Mouse (Mus musculus): ENCODE data around the gene Kcnc3. TPM values are rescaled to one million over a fixed set of nuclear protein-coding genes. Genes with fewer than 3 reads are reported as not detected.

Gene Kcnc3
- polyA plus RNA-seq, 1 experiment = 0.02 TPM

DNA sequence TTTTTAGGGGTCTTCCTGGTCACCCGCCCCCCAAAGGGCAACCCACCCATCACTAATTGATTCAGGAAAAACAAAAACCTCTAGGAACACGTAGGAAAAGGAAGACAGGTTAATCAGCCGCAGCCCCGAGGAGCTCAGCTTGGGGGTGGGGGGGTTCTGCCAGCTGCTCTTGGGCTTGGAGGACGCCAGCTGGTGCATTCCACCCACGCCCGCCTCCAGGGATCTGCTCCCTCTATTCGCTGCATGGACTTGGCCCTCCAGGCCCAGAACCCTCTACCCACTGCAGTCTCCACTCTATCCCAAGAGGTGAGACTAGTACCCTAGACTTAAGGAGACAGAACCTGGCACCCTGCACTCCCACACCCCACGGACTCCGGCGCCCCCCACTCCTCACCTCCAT, 12.0 kb downstream of the Kcnc3 start:
- TF ChIP-seq GATA1 (IDR thresholded peaks at IDR 0.05; ENCODE audit: low read length) = no peak

DNA sequence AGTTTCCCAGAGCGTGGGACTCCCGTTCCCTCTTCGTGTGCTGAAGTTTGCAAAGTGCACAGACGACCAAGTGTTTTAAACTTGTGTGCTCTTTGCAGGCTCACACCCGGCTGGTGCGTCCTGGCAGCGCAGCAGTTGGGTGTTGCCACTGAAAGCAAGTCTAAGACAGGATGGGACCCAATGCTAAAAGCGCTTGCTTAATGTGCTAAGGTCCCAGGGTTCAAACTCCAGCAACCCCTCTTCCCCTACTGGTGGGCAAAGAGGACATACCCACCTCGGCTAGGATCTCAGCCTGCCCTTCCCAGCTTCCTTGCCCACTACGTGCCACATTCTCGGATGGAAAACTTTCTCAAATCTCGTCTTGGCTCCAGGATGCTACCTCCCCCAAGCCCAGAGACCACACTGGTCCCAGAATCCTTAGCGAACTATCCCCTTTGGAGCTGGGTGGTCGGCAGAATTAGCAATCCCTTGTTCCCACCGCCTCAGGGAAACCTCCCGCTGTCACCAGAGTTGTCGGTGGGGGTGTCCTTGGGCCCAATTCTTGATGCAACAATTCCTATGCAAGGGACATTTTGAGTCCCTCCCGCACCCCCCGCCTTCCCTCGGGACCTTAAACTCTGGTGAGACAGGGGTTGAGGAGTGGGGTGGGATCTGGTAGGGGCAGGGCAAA, 12.9 kb downstream of the Kcnc3 start:
- TF ChIP-seq GATA1 (IDR thresholded peaks at IDR 0.05; ENCODE audit: low read length) = no peak

DNA sequence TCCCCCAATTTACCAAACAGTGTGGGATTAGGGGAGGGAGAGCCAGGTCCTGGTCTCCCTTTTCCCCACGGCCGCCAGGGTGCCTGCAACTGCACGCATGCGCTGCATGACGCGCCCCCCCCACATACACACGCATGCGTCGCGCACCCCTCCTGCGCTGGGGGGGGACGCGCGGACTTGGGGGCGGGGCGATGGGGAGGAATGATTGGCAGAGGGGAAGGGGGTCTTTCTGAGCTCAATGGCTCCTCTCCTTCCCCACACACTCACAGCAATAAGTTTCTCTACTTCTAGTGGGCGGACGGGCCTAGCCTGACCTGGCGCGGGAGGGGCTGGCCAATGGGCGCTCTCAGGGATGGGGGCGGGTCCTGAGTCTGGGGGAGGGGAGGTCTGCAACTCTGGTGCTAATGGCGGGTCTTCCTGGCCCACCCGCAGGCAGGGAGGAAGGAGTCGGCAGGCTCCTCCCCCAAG, 13.7 kb downstream of the Kcnc3 start:
- no peak for TF ChIP-seq GATA1 (IDR thresholded peaks at IDR 0.05; ENCODE audit: low read length)

DNA sequence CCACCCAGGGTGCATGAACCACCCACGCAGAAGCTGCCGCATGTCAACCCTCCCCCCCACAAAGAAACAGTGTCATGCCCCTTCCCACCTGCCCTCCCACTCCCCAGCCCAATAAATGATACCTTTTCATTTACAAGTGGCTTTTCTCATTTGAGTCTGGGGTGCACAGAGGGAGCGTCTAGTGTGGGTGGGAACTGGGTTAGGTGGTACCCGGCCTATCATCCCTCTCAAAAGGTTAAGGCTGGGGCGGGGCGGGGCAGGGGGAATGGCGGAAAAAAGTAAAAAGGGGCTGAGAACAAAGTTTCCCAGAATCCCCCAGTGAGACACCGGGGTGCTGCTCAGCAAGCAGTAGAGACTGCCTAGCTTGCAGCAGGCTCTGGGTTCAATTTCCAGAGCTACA, 14.2 kb downstream of the Kcnc3 start:
- TF ChIP-seq GATA1 (IDR thresholded peaks at IDR 0.05; ENCODE audit: low read length) = no peak

DNA sequence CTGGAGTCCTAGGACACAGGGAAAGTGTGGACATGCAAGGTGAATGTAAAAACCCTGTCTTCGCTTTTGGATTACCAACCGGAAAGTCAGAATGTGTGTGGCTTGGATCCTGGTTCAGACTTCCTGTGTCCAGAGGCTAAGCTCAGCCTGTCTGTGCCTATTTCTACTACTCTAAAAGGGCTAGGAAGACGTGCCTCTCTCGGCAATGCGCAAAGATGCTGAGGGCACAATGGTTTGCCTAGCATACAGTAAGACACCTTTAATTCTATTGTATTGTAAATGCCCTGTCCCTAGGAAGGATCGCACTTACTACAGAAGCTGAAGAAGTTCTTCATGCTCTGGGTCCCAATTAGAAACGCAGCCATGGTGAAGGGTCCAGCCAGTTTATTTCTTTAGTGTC, 15.0 kb downstream of the Kcnc3 start:
- TF ChIP-seq GATA1 (IDR thresholded peaks at IDR 0.05; ENCODE audit: low read length) = no peak

DNA sequence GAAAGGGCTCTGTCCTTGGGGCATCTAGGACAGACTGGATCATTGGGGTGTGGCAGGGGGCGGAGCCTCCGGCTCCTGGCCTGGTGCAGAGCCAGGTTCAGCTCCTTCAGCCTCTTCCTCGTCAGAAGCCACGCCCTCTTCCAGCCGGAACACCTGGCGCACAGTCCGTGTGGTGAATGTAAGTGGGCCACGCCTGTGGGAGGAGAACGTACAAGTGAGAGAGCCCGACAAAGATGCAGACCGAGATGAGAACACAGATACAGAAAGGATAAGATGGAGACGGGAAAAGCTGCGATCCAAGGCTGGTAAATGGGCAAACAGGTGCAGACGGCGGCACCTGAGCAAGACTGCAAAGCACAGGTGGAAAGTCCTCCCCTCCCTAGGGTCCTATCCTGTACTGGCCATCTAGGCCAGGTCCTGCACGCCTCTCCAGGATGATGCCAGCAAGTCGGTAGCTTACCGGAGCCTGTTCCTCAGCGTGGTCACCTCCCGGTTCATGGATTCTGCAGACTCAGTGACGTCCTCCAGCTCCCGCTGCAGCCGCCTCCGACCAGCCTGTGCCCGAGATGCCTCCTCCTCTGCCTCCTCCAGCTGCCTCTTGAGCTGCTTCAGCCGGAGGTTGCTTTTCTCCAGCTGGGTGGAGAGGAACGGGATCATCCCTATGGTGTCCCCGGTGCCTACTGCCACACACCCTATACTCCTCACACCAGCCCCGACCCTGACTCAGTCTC, 15.9 kb downstream of the Kcnc3 start:
- TF ChIP-seq GATA1 (IDR thresholded peaks at IDR 0.05; ENCODE audit: low read length) = no peak

DNA sequence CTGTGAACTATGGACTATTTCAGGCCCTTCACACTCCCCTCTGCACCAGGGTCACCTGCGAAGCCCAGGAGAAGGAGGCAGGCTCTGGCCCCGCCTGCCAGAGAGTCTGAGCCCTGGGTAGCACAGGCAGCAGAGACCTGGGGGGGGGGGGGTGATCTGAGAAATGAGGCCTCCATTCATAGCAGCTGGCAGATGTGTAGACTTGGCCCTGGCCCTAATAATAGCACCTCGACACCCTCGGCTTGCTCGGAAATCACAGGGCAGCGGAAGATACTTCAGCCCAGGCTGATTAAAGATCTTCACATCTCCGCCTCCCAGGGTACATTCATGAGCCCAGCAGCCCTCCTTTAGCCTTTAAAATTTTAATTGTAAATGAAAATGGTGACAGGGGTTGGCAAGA, 21.7 kb downstream of the Kcnc3 start:
- no peak for TF ChIP-seq GATA1 (IDR thresholded peaks at IDR 0.05; ENCODE audit: low read length)

DNA sequence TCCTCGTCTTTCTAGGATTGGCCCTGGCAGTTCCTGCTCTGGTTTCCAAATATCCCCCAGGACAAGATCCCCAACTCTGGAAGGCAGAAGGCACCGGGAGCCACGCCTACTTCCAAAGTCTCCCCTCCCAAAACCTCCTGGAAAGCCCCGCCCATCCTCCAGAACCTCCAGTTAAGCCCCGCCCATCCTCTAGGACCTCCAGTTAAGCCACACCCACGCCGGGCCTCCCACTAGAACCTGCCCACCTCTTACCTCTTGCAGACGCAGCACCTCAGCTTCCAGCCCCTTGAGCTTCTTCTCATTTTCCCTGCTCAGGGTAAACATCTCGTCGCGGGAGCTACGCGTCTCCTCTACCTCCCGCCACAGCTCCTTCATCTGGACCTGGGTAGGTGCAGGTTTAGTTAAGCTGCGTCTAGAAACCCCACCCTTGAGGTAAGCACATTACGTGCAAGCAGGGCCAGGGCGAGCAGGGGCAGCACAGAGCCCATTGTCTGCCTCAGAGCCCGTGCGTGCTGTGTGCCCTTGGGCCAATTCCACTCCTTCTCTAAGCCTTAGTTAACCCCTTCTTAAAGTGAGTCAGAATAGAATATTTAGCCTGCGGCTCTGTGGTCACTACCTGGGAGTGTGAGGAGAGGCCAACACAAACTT, 23.7 kb downstream of the Kcnc3 start:
- no peak for TF ChIP-seq GATA1 (IDR thresholded peaks at IDR 0.05; ENCODE audit: low read length)

DNA sequence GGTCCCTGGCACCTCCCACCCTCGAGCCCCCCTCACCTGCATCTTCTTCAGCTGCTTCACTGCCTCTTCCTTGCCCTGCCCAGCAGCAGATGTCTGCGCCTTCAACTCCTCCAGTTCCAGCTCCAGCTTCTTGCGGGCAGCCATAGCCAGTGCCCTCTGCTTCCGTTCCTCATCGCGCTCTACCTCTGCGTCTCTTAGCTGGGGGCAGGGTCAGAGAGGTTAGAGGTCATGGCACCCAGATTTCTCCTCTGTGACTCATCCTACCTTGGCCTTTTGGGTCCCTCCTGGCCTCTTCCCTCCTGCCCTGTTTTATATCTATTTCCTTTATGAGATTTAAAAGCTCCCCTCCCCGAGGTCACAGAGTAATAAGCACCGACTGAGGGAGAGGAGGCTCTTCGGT, 24.8 kb downstream of the Kcnc3 start:
- TF ChIP-seq GATA1 (IDR thresholded peaks at IDR 0.05; ENCODE audit: low read length) = no peak

DNA sequence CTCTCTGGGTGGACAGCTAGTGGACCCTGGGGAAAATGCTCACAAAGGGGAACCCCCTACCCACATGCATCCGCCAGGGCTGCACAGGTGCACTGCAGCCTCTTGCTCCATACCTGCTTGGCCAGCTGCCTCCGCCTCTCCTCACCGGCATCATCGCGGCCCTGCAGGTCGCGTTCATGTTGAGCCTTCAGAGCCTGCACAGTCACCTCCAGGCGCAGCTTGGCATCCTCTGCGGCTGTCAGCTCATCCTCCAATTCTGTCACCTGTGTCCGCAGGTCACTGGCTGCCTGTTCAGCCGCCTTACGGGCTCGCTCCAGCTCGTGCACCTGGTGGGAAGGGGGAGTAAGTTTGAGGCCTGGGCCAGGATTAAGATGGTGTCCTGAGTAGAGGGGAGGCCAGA, 25.5 kb downstream of the Kcnc3 start:
- TF ChIP-seq GATA1 (IDR thresholded peaks at IDR 0.05; ENCODE audit: low read length) = no peak

DNA sequence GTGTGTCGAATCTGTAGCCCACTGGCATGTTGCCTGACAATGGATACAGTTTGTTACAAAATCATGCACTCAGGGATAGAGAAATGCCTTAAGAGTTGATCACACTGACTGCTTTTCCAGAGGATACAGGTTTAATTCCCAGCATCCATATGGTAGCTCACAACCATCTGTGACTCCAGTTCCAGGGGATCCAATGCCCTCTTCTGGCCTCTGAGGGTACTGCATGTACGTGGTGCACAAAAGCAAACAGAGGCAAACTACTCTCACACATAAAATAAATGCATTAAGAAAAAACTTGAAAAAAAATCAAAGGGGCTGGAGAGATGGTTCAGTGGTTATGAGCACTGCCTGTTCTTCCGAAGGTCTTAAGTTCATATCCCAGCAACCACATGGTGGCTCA, 26.6 kb downstream of the Kcnc3 start:
- no peak for TF ChIP-seq GATA1 (IDR thresholded peaks at IDR 0.05; ENCODE audit: low read length)

DNA sequence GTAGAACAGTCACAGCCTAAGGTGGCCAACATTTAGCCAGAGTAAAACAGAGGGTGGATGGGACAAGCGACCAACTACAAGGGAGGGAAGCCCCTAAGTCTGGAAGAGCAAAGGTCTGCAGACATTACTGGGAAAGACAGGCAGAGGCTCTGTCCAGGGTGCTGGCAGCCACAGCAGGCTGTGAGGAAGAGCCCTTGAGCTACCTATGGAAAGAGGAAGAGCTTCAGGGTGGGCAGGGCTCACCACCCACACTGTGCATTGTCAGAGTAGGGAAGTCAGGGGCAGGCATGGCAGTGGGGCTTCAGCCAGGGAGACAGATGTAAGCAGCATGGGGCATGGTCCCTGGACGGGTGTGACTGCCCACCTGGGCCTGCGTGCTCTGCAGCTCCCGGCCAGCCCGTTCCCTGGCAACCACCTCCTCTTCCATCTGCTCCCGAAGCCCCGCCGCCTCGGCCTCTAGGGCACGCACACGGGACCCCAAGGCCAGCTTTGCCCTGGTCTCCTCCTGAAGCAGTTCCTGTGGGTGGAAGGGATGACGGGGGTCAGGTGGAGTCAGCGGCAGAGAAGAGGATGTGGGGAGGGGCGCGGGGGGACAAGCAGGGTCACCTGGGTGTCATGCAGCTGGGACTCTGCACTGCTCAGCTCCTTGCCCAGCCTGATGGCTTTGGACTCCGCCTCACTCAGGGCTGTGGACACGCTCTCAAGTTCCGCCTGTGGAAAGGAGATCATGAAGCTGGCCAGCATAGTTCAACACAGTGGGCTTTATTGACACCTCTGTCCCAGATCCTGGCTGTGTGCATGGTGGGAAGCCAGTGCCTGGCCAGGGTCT, 33.5 kb downstream of the Kcnc3 start:
- TF ChIP-seq GATA1 (IDR thresholded peaks at IDR 0.05; ENCODE audit: low read length) = no peak

DNA sequence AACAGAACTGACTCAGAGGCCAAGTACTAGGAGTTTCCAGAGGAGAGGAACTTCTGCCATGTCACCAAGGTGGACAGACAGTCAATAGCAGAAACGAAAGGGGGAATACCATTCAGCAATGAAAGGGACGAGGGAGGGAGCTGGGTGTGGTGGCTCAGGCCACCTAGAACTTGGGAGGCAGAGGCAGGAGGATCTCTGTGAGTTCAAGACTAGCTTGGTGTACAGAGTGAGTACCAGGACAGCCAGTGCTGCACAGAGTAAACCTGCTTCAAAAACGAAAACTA, 34.0 kb downstream of the Kcnc3 start:
- no peak for TF ChIP-seq GATA1 (IDR thresholded peaks at IDR 0.05; ENCODE audit: low read length)

DNA sequence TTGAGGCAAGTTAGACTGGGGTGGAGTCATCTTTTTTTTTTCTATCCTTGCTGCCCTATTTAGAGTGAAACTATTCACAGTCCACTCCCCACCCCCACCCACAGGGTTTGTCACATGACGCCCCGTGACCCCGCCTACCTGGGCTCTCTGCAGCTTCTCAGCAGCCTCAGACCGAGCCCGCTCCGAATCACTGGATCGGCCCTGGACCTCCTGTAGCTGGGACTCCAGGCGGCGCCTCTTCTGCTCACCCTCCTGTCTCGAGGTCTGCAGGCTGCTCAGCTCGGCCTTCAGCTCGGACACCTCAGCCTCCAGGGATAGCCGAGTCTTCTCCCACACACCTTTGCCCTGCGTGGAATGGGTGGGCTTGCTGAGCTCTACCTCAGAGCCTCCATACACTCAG, 34.4 kb downstream of the Kcnc3 start:
- no peak for TF ChIP-seq GATA1 (IDR thresholded peaks at IDR 0.05; ENCODE audit: low read length)

DNA sequence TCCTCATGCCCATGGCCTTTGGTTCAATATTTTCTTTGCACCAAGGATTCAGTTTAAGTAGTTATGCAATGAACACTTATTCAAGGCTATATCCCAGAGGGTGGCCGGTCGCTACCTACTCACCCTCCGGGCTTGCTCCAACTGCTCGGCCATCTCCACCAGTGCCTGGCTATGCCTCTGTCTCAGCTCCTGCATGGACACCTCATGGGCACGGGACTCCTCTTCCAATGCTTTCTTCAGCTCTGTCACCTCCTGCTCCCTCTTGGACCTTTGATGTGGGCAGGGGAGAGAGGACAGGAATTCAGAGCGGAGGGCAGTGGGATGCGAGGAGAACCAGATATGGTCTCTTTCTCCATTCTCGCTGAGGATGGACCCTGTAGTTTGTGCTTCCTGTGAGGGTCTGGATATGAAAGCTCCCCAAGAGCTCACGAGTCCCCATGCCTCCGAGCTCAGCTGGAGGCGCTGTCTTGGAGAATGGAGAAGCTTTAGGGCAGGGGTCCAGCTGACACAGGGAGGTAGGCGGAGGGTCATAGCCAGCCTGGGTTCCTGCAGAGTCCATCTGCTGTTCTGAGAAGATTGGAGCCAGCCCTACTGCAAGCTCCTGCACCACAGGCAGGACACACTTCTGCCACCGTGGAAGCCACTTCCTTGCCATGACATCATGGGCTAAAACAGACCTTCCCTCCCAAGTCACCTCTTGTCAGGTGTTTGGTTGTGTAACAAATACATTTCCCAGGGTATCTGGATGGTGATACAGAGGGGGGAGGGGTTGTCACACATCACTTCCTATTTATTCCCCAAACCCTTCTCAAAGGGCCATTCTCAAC, 35.0 kb downstream of the Kcnc3 start:
- TF ChIP-seq GATA1 (IDR thresholded peaks at IDR 0.05; ENCODE audit: low read length) = no peak
